Mouse (Mus musculus) MEL (cell line): Measurements from ENCODE around the gene Mast1. TPM values are rescaled to one million over a fixed set of nuclear protein-coding genes. Genes with fewer than 3 reads are reported as not detected.

Source experiments
- DNase-seq: peaks from one replicate; pipeline ENCODE4 v3.0.0; 2011; ENCODE audit warnings: low read depth, low spot score
- H3K27ac ChIP-seq: 2 replicates; pipeline ENCODE4 v1.5.1; 2012; ENCODE audit warnings: low read depth, mild to moderate bottlenecking, control low read depth, low read length, moderate library complexity; ENCODE audit not compliant: control insufficient read depth
- H3K27me3 ChIP-seq, 2 experiments: fragments of 150-350 bp in 1 of 2; sonication (generic) in 1 of 2; 2 replicates each; pipeline ENCODE4 v1.6.1; 2012; ENCODE audit warnings: low read length in 2 of 2, mild to moderate bottlenecking in 2 of 2, improper control_type of control experiment in 1 of 2, moderate library complexity in 1 of 2; ENCODE audit not compliant: insufficient read depth in 2 of 2, control insufficient read depth in 1 of 2
- H3K36me3 ChIP-seq, 2 experiments: 2 replicates each; pipeline ENCODE4 v1.6.1; 2012 to 2014; ENCODE audit warnings: low read length in 2 of 2, improper control_type of control experiment in 1 of 2, inconsistent platforms in 1 of 2, mild to moderate bottlenecking in 1 of 2; ENCODE audit not compliant: insufficient read depth in 2 of 2, control insufficient read depth in 1 of 2
- H3K4me1 ChIP-seq, 2 experiments: fragments of 150-350 bp in 1 of 2; sonication (generic) in 1 of 2; 2 replicates each; pipeline ENCODE4 v1.6.1; 2012; ENCODE audit warnings: low read length in 2 of 2, improper control_type of control experiment in 1 of 2, mild to moderate bottlenecking in 1 of 2; ENCODE audit not compliant: insufficient read depth in 2 of 2, control insufficient read depth in 1 of 2
- H3K4me3 ChIP-seq, 2 experiments: fragments of 150-350 bp in 1 of 2; sonication (generic) in 1 of 2; 2 replicates each; pipeline ENCODE4 v1.5.1; 2012; ENCODE audit warnings: low read depth in 2 of 2, low read length in 2 of 2, mild to moderate bottlenecking in 2 of 2, moderate library complexity in 2 of 2, control low read depth in 1 of 2, improper control_type of control experiment in 1 of 2; ENCODE audit not compliant: control insufficient read depth in 1 of 2, insufficient read depth in 1 of 2
- H3K79me2 ChIP-seq: 2 replicates; pipeline ENCODE4 v1.6.1; 2012; ENCODE audit warnings: mild to moderate bottlenecking, low read length, moderate library complexity; ENCODE audit not compliant: control insufficient read depth, poor library complexity, insufficient read depth
- H3K9ac ChIP-seq: 2 replicates; pipeline ENCODE4 v1.6.1; 2012; ENCODE audit warnings: low read depth, mild to moderate bottlenecking, control low read depth, low read length, moderate library complexity; ENCODE audit not compliant: control insufficient read depth, poor library complexity, severe bottlenecking
- H3K9me3 ChIP-seq: fragments of 150-350 bp; sonication (generic); replicated peaks from 2 replicates; pipeline ENCODE4 v1.6.1; 2012; ENCODE audit warnings: mild to moderate bottlenecking, low read length, improper control_type of control experiment, moderate library complexity; ENCODE audit not compliant: insufficient read depth
- CHD1 ChIP-seq: IDR thresholded peaks from 2 replicates; pipeline ENCODE4 v1.6.1; 2012; ENCODE audit warnings: low read depth, mild to moderate bottlenecking, inconsistent platforms, low read length, improper control_type of control experiment
- CTCF ChIP-seq, 3 experiments: IDR thresholded peaks in 2 of 3; conservative IDR thresholded peaks in 1 of 3; 2 replicates each; pipeline ENCODE4 v1.5.1; 2011 to 2012; ENCODE audit warnings: low read length in 3 of 3, low read depth in 2 of 3, mild to moderate bottlenecking in 2 of 3, improper control_type of control experiment in 1 of 3, inconsistent platforms in 1 of 3, mixed read lengths in 1 of 3, moderate library complexity in 1 of 3; ENCODE audit not compliant: control insufficient read depth in 1 of 3, insufficient read depth in 1 of 3, poor library complexity in 1 of 3, severe bottlenecking in 1 of 3
- E2F4 ChIP-seq: IDR thresholded peaks from 2 replicates; pipeline ENCODE4 v1.6.1; 2011; ENCODE audit warnings: low read depth, low read length, improper control_type of control experiment, borderline replicate concordance
- ELF1 ChIP-seq: IDR thresholded peaks from 2 replicates; pipeline ENCODE4 v1.6.1; 2014; ENCODE audit warnings: low read depth, mild to moderate bottlenecking, inconsistent platforms, low read length, improper control_type of control experiment, moderate library complexity
- EP300 ChIP-seq, 2 experiments: IDR thresholded peaks; 2 replicates each; pipeline ENCODE4 v1.6.1; 2011; ENCODE audit warnings: improper control_type of control experiment in 2 of 2, low read length in 2 of 2, low read depth in 1 of 2, mild to moderate bottlenecking in 1 of 2
- ETS1 ChIP-seq: IDR thresholded peaks from 2 replicates; pipeline ENCODE4 v1.6.1; 2012; ENCODE audit warnings: low read depth, mild to moderate bottlenecking, inconsistent platforms, low read length, improper control_type of control experiment, moderate library complexity
- GATA1 ChIP-seq: IDR thresholded peaks from 2 replicates; pipeline ENCODE4 v1.6.1; 2011; ENCODE audit warnings: low read depth, low read length, improper control_type of control experiment
- JUND ChIP-seq: IDR thresholded peaks from 2 replicates; pipeline ENCODE4 v1.6.1; 2011; ENCODE audit warnings: low read depth, mild to moderate bottlenecking, improper control_type of control experiment, low read length
- KAT2A ChIP-seq: conservative IDR thresholded peaks from 2 replicates; pipeline ENCODE4 v1.6.1; 2012; ENCODE audit warnings: low read depth, low read length, improper control_type of control experiment, inconsistent platforms
- MAFK ChIP-seq: IDR thresholded peaks from 2 replicates; pipeline ENCODE4 v1.6.1; 2011; ENCODE audit warnings: low read depth, mild to moderate bottlenecking, low read length, improper control_type of control experiment, borderline replicate concordance
- MXI1 ChIP-seq: IDR thresholded peaks from 2 replicates; pipeline ENCODE4 v1.6.1; 2011; ENCODE audit warnings: mild to moderate bottlenecking, low read depth, low read length, improper control_type of control experiment
- MYB ChIP-seq: IDR thresholded peaks from 2 replicates; pipeline ENCODE4 v1.6.1; 2011; ENCODE audit warnings: mild to moderate bottlenecking, low read depth, low read length, improper control_type of control experiment
- MYC ChIP-seq: IDR thresholded peaks from 2 replicates; pipeline ENCODE4 v1.6.1; 2011; ENCODE audit warnings: low read depth, mild to moderate bottlenecking, low read length, improper control_type of control experiment, moderate library complexity
- NRF1 ChIP-seq: IDR thresholded peaks from 2 replicates; pipeline ENCODE4 v1.6.1; 2014; ENCODE audit warnings: low read depth, mild to moderate bottlenecking, inconsistent platforms, low read length, improper control_type of control experiment, moderate library complexity; ENCODE audit not compliant: poor library complexity, insufficient read depth, severe bottlenecking
- POLR2A ChIP-seq, 2 experiments: IDR thresholded peaks; 2 replicates each; pipeline ENCODE4 v1.6.1; 2011 to 2012; ENCODE audit warnings: low read length in 2 of 2, mild to moderate bottlenecking in 2 of 2, control low read depth in 1 of 2, improper control_type of control experiment in 1 of 2, low read depth in 1 of 2, moderate library complexity in 1 of 2; ENCODE audit not compliant: control insufficient read depth in 1 of 2, insufficient read depth in 1 of 2, poor library complexity in 1 of 2
- POLR2AphosphoS2 ChIP-seq: IDR thresholded peaks from 2 replicates; pipeline ENCODE4 v1.6.1; 2011; ENCODE audit warnings: low read length, improper control_type of control experiment
- RCOR1 ChIP-seq: IDR thresholded peaks from 2 replicates; pipeline ENCODE4 v1.6.1; 2012; ENCODE audit warnings: low read depth, mild to moderate bottlenecking, inconsistent platforms, low read length, improper control_type of control experiment
- SIN3A ChIP-seq: IDR thresholded peaks from 2 replicates; pipeline ENCODE4 v1.6.1; 2012; ENCODE audit warnings: low read length, improper control_type of control experiment, inconsistent platforms
- TAL1 ChIP-seq: IDR thresholded peaks from 2 replicates; pipeline ENCODE4 v1.6.1; 2012; ENCODE audit warnings: mild to moderate bottlenecking, inconsistent platforms, low read length, moderate library complexity, mixed read lengths
- TBP ChIP-seq: IDR thresholded peaks from 2 replicates; pipeline ENCODE4 v1.8.0; 2011; ENCODE audit warnings: low read depth, low read length, improper control_type of control experiment
- TCF12 ChIP-seq: IDR thresholded peaks from 2 replicates; pipeline ENCODE4 v1.6.1; 2014; ENCODE audit warnings: low read depth, mild to moderate bottlenecking, inconsistent platforms, low read length, improper control_type of control experiment, moderate library complexity
- USF1 ChIP-seq: IDR thresholded peaks from 2 replicates; pipeline ENCODE4 v1.6.1; 2014; ENCODE audit warnings: low read depth, mild to moderate bottlenecking, inconsistent platforms, low read length, improper control_type of control experiment, moderate library complexity
- USF2 ChIP-seq, 2 experiments: IDR thresholded peaks; 2 replicates each; pipeline ENCODE4 v1.6.1; 2011 to 2012; ENCODE audit warnings: improper control_type of control experiment in 2 of 2, low read length in 2 of 2, borderline replicate concordance in 1 of 2, inconsistent platforms in 1 of 2, low read depth in 1 of 2, mild to moderate bottlenecking in 1 of 2; ENCODE audit not compliant: insufficient read depth in 1 of 2
- ZC3H11A ChIP-seq: IDR thresholded peaks from 2 replicates; pipeline ENCODE4 v1.6.1; 2012; ENCODE audit warnings: low read depth, mild to moderate bottlenecking, inconsistent platforms, low read length, improper control_type of control experiment
- ZKSCAN1 ChIP-seq: IDR thresholded peaks from 2 replicates; pipeline ENCODE4 v1.6.1; 2012; ENCODE audit warnings: low read depth, mild to moderate bottlenecking, inconsistent platforms, low read length, improper control_type of control experiment, moderate library complexity
- ZMIZ1 ChIP-seq: IDR thresholded peaks from 2 replicates; pipeline ENCODE4 v1.6.1; 2012; ENCODE audit warnings: low read depth, mild to moderate bottlenecking, inconsistent platforms, low read length, improper control_type of control experiment, moderate library complexity
- ZNF384 ChIP-seq: IDR thresholded peaks from 2 replicates; pipeline ENCODE4 v1.6.1; 2012; ENCODE audit warnings: low read depth, mild to moderate bottlenecking, inconsistent platforms, low read length, improper control_type of control experiment
- polyA plus RNA-seq, 2 experiments: library from polyadenylated mRNA; stranded (reverse) in 1 of 2; unstranded in 1 of 2; fragments of >175 nt in 1 of 2; fragments of >200 nt in 1 of 2; gene quantifications; 2 replicates each; pipeline versions ENCODE4 v1.2.1 to v1.2.4; 2012; ENCODE audit warnings: low replicate concordance in 2 of 2, low read depth in 1 of 2; ENCODE audit not compliant: insufficient read length in 2 of 2, insufficient read depth in 1 of 2, missing spikeins in 1 of 2
- total RNA-seq: library from RNA; depleted of rRNA; stranded (reverse); fragments of 300-350 nt; gene quantifications from 2 replicates; pipeline ENCODE4 v1.2.3, GENCODE M21; 2012

Gene Mast1
- total and polyA plus RNA-seq, 3 experiments = 0.77 to 4.5 TPM; not detected in 1

DNA sequence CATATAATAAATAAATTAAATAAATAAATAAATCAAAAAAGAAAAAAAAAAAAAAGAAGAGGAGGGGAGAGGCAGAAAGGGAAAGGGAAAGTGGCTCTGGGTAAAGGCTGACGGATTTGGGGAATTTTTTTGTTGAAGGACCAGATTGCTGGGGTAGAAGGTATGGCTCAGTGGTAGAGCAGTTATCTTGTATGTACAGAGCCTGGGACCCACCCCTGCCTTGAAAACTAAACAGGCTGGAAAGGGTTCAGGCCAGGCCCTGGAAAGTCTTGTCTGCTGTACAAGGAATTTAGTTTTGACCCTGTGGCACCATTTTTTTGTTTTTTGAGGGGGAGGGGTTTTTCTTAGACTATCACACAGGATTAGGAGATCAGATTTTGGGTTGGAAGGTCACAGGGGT lies 58.2 kb downstream of the Mast1 start:
- Histone ChIP-seq H3K36me3 (peaks cover 3 to 12% of the 10 kb centered on the region in 2 experiments; a peak in 3 of 4 replicates), H3K9ac (no peak overlapping the region), H3K27me3 (no peaks in the 10 kb centered on the region), H3K79me2 (no peaks in the 10 kb centered on the region), H3K4me3 (no peak overlapping the region), H3K4me1 (peaks cover 3 to 8% of the 10 kb centered on the region in 2 experiments), H3K9me3 (no peaks in the 10 kb centered on the region), H3K27ac (no peak overlapping the region)
- no peak for DNase-seq
- TF ChIP-seq SIN3A = no peak
- TF ChIP-seq TAL1 = no peak
- no peak for TF ChIP-seq POLR2AphosphoS2
- TF ChIP-seq JUND = no peak
- TF ChIP-seq MXI1 = no peak
- no peak for TF ChIP-seq MAFK
- TF ChIP-seq RCOR1 = no peak
- TF ChIP-seq USF2 (IDR thresholded peaks at IDR 0.05; ENCODE audit: borderline replicate concordance in 1 of 2, insufficient read depth in 1 of 2, low read depth in 1 of 2, low read length in 2 of 2) = no peak
- TF ChIP-seq USF1 = no peak
- no peak for TF ChIP-seq ETS1
- TF ChIP-seq CTCF (IDR thresholded peaks at IDR 0.05 in 2 of 3, conservative IDR thresholded peaks at IDR 0.05 in 1 of 3; ENCODE audit: control insufficient read depth in 1 of 3, insufficient read depth in 1 of 3, low read depth in 2 of 3, low read length in 3 of 3, poor library complexity in 1 of 3, severe bottlenecking in 1 of 3) = no peak
- no peak for TF ChIP-seq ZC3H11A
- TF ChIP-seq E2F4 = no peak
- TF ChIP-seq ELF1 = no peak

DNA sequence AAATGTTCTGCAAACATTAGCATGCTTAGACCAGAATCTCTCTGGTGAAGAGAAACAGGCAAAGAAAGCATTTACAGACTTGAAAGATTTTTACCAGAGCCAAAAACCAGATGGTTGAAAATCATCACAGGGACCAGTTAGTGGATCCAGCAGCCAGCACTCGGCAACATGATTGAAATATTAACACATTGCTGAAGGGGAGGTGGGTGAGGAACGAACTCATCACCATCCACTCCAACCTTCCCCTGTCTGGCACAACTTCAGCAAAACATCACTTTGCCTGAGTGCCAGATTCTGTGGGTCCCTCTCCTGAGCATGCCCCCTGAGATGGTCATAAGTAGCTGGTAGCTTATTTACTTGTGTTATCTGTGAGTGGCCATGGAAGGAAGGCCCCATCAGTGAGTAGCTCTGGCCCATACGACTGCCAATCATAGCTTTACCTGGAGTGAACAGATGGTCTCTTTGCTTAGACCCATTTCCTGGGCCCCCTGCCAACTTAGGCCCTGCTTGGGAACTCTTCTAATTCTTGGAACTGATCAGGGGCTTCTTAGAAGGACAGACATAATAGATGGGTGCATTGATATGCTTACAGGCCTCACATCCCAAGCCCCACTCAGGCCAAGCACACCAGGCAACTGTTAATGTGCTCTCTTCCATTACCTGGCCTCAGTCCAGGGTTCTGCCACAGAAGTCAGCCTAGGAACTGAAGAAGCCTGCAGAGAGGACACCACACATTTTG lies 59.7 kb downstream of the Mast1 start:
- no peak overlapping the region for H3K9ac ChIP-seq
- H3K4me3 ChIP-seq = no peak overlapping the region
- no peaks in the 10 kb centered on the region for H3K27me3 ChIP-seq
- peaks cover 0 to 19% of the 10 kb centered on the region in 2 experiments; a peak in 3 of 4 replicates for H3K36me3 ChIP-seq
- TF ChIP-seq E2F4 (no peak), NRF1 (no peak), MAFK (no peak), CHD1 (no peak), ETS1 (no peak), MYC (no peak), TBP (no peak), USF1 (no peak), CTCF (IDR thresholded peaks at IDR 0.05 in 2 of 3, conservative IDR thresholded peaks at IDR 0.05 in 1 of 3; ENCODE audit: control insufficient read depth in 1 of 3, insufficient read depth in 1 of 3, low read depth in 2 of 3, low read length in 3 of 3, poor library complexity in 1 of 3, severe bottlenecking in 1 of 3) (no peak), ZKSCAN1 (no peak), ZNF384 (no peak), ELF1 (no peak), TCF12 (no peak), POLR2A (IDR thresholded peaks at IDR 0.05; ENCODE audit: control insufficient read depth in 1 of 2, insufficient read depth in 1 of 2, low read depth in 1 of 2, low read length in 2 of 2, poor library complexity in 1 of 2) (no peak), EP300 (IDR thresholded peaks at IDR 0.05; ENCODE audit: low read depth in 1 of 2, low read length in 2 of 2) (no peak), RCOR1 (no peak), KAT2A (no peak), ZMIZ1 (no peak), MYB (no peak), GATA1 (no peak)
- peaks cover 7 to 17% of the 10 kb centered on the region in 2 experiments for H3K4me1 ChIP-seq
- no peak for DNase-seq
- H3K27ac ChIP-seq = no peak overlapping the region
- peaks cover under 1% of the 10 kb centered on the region; the same call in 1 of the 2 replicates for H3K79me2 ChIP-seq
- no peaks in the 10 kb centered on the region for H3K9me3 ChIP-seq
